Mouse (Mus musculus): Measurements from ENCODE around the gene Gm13696. TPM values are rescaled to one million over a fixed set of nuclear protein-coding genes. Genes with fewer than 3 reads are reported as not detected.
"Not testable (repeated sequence)": the region's sequence is repeated elsewhere in the genome, so short reads cannot be mapped to it uniquely, and the experiment has no call there.

Gm13696 gene
- polyA plus RNA-seq, 2 experiments = 0.03 TPM; not detected in 1

GRCm38 (mm10) chr2:83978633-83979032, 5.7 kb downstream of the Gm13696 start, which contains the start of gene Gm13694:
Gene Gm13694 (plus strand): TSS chr2:83978933.
- H3K4me2 ChIP-seq (replicated peaks; ENCODE audit: low read depth, low read length, severe bottlenecking); H3K4me3 ChIP-seq (replicated peaks; ENCODE audit: low read length); DNase-seq (ENCODE audit: low spot score); H3K9ac ChIP-seq (ENCODE audit: low read depth, low read length, severe bottlenecking); H3K27ac ChIP-seq (replicated peaks; ENCODE audit: low read depth, low read length); H3K9me3 ChIP-seq (ENCODE audit: control insufficient read depth, low read length); H3K36me3 ChIP-seq (ENCODE audit: control insufficient read depth, insufficient read depth, low read length); H3K27me3 ChIP-seq (ENCODE audit: control insufficient read depth, insufficient read depth, low read length); H3K4me1 ChIP-seq (ENCODE audit: control insufficient read depth, insufficient read depth, low read length); ATAC-seq (ENCODE audit: low FRiP score, low read depth): not testable (repeated sequence)
- no CpG with 5 or more reads among the region's 6 CpGs for WGBS

GRCm38 (mm10) chr2:83984443-83984842, 11.5 kb downstream of the Gm13696 start, which contains the start of gene Gm13697:
Gene Gm13697 (plus strand): TSS chr2:83984743.
- not testable (repeated sequence) for ATAC-seq (ENCODE audit: low FRiP score, low read depth); H3K4me1 ChIP-seq (ENCODE audit: control insufficient read depth, insufficient read depth, low read length); H3K4me2 ChIP-seq (replicated peaks; ENCODE audit: low read depth, low read length, severe bottlenecking); DNase-seq (ENCODE audit: low spot score); H3K27ac ChIP-seq (replicated peaks; ENCODE audit: low read depth, low read length); H3K36me3 ChIP-seq (ENCODE audit: control insufficient read depth, insufficient read depth, low read length); H3K9me3 ChIP-seq (ENCODE audit: control insufficient read depth, low read length); H3K27me3 ChIP-seq (ENCODE audit: control insufficient read depth, insufficient read depth, low read length); H3K9ac ChIP-seq (ENCODE audit: low read depth, low read length, severe bottlenecking); H3K4me3 ChIP-seq (replicated peaks; ENCODE audit: low read length)
- no CpG with 5 or more reads among the region's 6 CpGs for WGBS

GRCm38 (mm10) chr2:83990253-83990652, 17.3 kb downstream of the Gm13696 start, which contains the start of gene Gm13691:
Gene Gm13691 (plus strand): TSS chr2:83990553.
- DNase-seq (ENCODE audit: low spot score); H3K27me3 ChIP-seq (ENCODE audit: control insufficient read depth, insufficient read depth, low read length); H3K27ac ChIP-seq (replicated peaks; ENCODE audit: low read depth, low read length); H3K4me3 ChIP-seq (replicated peaks; ENCODE audit: low read length); ATAC-seq (ENCODE audit: low FRiP score, low read depth); H3K4me2 ChIP-seq (replicated peaks; ENCODE audit: low read depth, low read length, severe bottlenecking); H3K4me1 ChIP-seq (ENCODE audit: control insufficient read depth, insufficient read depth, low read length); H3K36me3 ChIP-seq (ENCODE audit: control insufficient read depth, insufficient read depth, low read length); H3K9me3 ChIP-seq (ENCODE audit: control insufficient read depth, low read length); H3K9ac ChIP-seq (ENCODE audit: low read depth, low read length, severe bottlenecking): not testable (repeated sequence)
- WGBS = no CpG with 5 or more reads among the region's 6 CpGs

- H3K36me3 ChIP-seq (ENCODE audit: control insufficient read depth, insufficient read depth, low read length); H3K9ac ChIP-seq (ENCODE audit: low read depth, low read length, severe bottlenecking); H3K4me1 ChIP-seq (ENCODE audit: control insufficient read depth, insufficient read depth, low read length); H3K9me3 ChIP-seq (ENCODE audit: control insufficient read depth, low read length); ATAC-seq (ENCODE audit: low FRiP score, low read depth); H3K4me3 ChIP-seq (replicated peaks; ENCODE audit: low read length); H3K27ac ChIP-seq (replicated peaks; ENCODE audit: low read depth, low read length); DNase-seq (ENCODE audit: low spot score); H3K4me2 ChIP-seq (replicated peaks; ENCODE audit: low read depth, low read length, severe bottlenecking); H3K27me3 ChIP-seq (ENCODE audit: control insufficient read depth, insufficient read depth, low read length): not testable (repeated sequence)
- 40% methylated on average over 7 of the region's 9 CpGs for WGBS
Observed at GRCm38 (mm10) chr2:83993639-83994255, 20.8 kb downstream of the Gm13696 start.

- not testable (repeated sequence) for H3K27me3 ChIP-seq (ENCODE audit: control insufficient read depth, insufficient read depth, low read length); H3K9me3 ChIP-seq (ENCODE audit: control insufficient read depth, low read length); H3K27ac ChIP-seq (replicated peaks; ENCODE audit: low read depth, low read length); H3K4me2 ChIP-seq (replicated peaks; ENCODE audit: low read depth, low read length, severe bottlenecking); DNase-seq (ENCODE audit: low spot score); ATAC-seq (ENCODE audit: low FRiP score, low read depth); H3K36me3 ChIP-seq (ENCODE audit: control insufficient read depth, insufficient read depth, low read length); H3K4me1 ChIP-seq (ENCODE audit: control insufficient read depth, insufficient read depth, low read length); H3K4me3 ChIP-seq (replicated peaks; ENCODE audit: low read length); H3K9ac ChIP-seq (ENCODE audit: low read depth, low read length, severe bottlenecking)
- no CpG with 5 or more reads among the region's 3 CpGs for WGBS
Observed at GRCm38 (mm10) chr2:83994526-83994925, 21.6 kb downstream of the Gm13696 start.

- Histone ChIP-seq H3K27me3 (ENCODE audit: control insufficient read depth, insufficient read depth, low read length) (no peaks in the 10 kb centered on the region), H3K36me3 (ENCODE audit: control insufficient read depth, insufficient read depth, low read length) (no peaks in the 10 kb centered on the region), H3K4me1 (ENCODE audit: control insufficient read depth, insufficient read depth, low read length) (no peaks in the 10 kb centered on the region), H3K27ac (replicated peaks; ENCODE audit: low read depth, low read length) (no peak overlapping the region), H3K9me3 (ENCODE audit: control insufficient read depth, low read length) (no peaks in the 10 kb centered on the region), H3K4me3 (replicated peaks; ENCODE audit: low read length) (no peak overlapping the region), H3K4me2 (replicated peaks; ENCODE audit: low read depth, low read length, severe bottlenecking) (no peak overlapping the region), H3K9ac (ENCODE audit: low read depth, low read length, severe bottlenecking) (no peak overlapping the region)
- TF ChIP-seq POLR2A (IDR thresholded peaks at IDR 0.05; ENCODE audit: borderline replicate concordance, extremely low read depth, insufficient read depth, insufficient read length) = no peak
- 37% methylated on average over 1 of the region's 1 CpGs for WGBS
- no peak for ATAC-seq (ENCODE audit: low FRiP score, low read depth)
- no peak for DNase-seq (ENCODE audit: low spot score)
Observed at GRCm38 (mm10) chr2:84008913-84009312, 36.0 kb downstream of the Gm13696 start.

Data from limb, embryonic 14.5 days (tissue).